Mouse (Mus musculus) right cerebral cortex, adult 2 months (tissue): ENCODE measurements at regions not wholly inside any gene's neighbourhood (a gene's known extent, or its start where the extent isn't known, plus 50 kb on each side); places are given as distances from the start of the nearest gene placed in this dataset.
"Not testable (repeated sequence)": the region's sequence is repeated elsewhere in the genome, so short reads cannot be mapped to it uniquely, and the experiment has no call there.

Experiments used
- DNase-seq, 2 experiments: peaks; one replicate each; pipeline ENCODE4 v3.0.0; 2021 to 2022; ENCODE audit warnings: low spot score in 2 of 2

DNA sequence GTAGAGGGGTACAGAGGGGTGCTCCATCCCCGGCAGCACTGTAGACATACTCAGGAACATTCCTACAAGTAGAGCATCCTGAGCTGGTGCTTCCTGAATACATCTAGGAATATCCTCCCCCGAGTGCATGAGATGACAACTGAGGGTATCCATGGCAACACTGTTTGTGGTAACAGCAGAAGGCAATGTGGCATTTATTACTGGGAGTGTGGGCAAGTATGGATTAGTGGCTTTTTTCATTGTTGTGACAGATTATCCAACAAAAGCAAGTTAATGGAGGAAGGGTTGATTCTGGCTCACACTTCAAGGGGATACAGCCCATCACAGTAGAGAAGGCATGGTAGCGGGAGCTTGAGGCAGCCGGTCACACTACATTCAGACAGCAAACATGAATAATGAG lies 114.0 kb upstream of the Nxpe4 start:
- peak; percentile 55 to 58 for DNase-seq

DNA sequence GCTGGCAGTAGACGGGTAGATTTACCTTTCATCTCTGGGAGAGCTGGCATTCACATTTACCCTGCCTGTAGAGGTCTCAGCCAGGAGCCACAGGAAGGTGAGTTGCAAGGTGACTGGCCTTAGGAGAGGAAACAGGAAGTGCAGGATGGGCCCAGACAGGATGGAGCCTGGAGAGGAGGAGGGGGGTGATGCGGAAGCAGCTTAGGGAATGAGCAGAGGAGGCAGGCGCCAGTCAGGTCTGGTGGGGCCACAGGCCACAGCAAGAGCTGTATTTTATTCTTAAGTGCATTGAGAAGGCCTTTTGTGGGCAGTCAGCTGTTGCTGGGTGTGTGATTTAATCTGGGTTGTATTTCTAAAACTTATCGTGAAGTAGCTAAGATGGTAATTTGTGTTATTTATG lies 108.2 kb upstream of the Nxpe4 start:
- DNase-seq = no peak

DNA sequence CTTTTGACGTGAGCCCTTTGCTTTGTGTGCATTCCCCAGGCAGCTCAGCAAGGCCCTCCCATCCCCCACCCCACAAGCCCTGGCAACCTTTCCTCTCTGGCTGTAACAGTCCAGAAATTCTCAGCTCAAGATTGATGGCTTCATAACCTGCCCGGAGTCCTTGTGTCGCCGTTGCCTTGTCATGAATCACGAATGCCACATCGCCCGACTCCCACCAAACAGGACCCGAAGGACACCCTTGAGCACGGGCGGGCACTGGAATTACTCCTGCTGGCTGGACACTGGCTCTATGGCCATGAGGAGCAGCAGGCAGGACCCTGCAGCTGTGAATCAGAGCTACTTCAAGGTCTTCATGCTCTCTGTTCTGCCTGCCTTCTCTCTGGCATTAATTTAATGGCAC lies 106.6 kb upstream of the Nxpe4 start:
- DNase-seq = no peak

DNA sequence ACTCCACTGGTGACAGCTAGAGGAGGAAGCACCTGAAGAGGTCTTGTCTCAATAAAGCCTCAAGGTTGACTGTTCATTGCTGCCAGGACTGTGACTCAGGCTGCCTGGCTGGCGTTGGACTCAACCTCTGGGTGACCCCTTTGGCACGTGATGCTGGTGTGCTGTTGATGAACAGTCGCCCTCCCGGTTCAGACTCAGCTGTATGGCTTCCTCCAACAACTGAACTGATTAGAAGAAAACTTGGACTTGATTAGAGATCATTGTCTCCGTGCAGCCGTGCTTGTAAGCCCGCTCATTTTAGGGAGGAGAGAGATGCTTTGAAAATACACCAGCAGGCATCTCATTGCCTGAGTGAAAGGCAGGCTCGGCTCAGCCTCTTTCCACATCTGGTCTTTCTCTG lies 103.2 kb upstream of the Nxpe4 start:
- no peak for DNase-seq

DNA sequence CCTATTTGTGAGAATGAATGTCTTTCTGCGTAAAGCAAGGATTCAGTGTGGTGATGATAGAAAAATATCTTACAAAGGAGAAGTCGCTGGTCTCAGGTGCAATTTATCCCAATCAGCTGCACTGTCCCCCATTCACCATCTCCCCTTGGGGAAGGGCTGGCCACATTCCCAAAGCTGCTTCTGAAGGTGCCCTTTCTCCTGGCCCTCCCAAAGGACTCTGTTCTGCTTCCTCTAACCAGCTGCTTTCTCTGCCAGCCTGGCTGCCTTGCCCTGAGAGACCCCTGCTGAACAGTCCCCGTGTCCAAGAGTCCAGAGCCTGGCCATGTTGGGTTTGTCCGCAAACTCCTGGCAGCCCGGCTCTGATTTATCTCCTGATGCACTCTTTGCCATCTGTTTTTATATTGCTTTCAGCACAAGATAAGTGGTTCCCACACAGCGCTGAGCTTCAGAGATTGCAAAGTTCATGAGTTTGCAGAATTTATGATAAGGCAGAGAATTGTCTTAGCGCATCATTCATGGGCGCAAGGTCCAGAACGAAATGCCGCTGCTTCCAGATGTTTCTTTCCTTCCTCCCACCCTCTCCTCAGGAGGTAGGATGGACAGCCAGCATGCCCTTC lies 102.2 kb upstream of the Nxpe4 start:
- no peak for DNase-seq

DNA sequence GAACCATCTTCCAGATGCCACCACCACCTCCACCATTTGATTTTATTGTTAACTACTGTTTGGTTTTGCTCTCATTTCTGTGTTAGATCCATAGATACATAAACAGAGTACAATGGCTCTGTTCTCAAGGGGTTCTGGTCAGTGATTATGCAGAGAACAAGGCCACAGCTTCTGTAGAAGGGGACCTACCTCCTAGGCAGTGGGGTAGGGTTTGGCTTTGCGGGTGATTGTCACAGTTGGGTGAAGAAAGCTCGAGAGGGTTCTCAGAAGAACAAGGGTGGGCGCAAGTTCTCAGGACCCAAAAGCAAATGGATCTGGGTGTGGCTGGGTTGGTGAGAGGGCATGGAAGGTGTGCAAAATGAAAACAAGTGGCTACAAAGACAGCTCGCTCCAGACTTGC lies 100.8 kb upstream of the Nxpe4 start:
- DNase-seq = no peak

DNA sequence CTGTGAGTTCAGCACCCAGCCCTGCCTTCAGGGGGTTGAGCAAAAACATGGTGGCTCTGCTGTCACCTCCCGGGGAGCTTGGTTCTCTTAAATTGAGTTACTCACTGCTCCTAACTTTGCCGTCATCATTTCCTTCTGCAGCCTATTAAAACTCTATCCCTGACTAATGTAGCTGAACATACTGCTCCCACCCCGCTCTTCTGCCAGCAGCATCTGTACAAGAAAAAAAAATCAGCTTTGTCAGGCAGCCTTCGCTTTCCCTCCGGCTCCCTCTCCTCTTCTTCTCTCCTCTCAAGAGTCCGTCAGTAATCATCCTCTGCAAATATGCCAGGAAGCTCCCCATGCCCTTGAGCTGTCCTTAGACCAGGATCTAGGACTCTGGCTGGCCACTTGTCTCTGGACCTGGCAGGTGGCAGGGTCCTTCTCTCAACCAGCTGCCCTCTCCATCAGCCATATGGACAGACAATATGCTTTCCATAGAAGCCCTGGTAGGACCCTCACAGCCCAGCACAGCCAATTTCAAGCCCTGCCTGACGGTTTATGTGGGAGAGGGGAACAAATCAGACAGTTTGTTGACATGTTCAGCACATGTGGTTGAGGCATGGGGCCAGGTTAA lies 95.0 kb upstream of the Nxpe4 start:
- peak in 1 of 2 experiments; percentile 45 for DNase-seq

DNA sequence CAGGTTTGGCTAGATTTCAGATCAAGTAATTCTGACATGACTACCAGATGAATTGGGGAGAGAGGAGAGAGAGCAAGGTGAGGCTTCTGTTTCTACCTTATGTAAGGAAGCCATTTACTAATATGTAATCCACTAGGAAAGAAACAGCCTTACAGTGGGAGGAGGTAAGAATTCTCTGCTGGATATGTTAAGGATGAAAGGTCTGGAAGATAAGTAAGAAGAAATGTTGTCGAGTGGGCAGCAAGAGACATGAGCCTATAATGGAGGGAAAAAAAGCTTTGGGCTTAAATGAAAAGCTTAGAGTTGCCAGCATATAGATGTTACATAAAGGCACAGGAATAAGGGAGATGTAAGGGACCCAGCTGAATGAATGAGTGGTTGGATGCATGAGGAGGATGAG lies 89.2 kb upstream of the Nxpe4 start:
- DNase-seq = no peak

DNA sequence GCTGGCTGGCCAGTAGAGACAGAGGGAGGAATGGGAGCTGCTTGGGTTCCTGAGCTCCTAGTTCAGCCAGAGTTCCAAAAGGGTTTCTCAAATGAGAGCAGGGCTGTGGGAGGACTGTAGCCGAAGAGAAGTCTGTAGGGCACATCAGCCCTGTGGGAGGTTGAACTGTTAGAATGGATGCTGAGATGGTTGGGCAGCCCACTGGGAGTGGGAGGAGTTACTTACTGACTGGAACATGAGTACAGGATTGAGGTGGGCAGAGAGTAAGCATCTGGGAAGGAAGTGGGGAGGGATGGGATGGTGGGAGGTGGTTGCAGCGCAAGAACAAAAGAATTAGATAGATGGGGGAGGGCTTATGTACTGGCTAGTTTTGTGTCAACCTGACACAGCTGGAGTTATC lies 88.7 kb upstream of the Nxpe4 start:
- DNase-seq = peak; percentile 71 to 81

DNA sequence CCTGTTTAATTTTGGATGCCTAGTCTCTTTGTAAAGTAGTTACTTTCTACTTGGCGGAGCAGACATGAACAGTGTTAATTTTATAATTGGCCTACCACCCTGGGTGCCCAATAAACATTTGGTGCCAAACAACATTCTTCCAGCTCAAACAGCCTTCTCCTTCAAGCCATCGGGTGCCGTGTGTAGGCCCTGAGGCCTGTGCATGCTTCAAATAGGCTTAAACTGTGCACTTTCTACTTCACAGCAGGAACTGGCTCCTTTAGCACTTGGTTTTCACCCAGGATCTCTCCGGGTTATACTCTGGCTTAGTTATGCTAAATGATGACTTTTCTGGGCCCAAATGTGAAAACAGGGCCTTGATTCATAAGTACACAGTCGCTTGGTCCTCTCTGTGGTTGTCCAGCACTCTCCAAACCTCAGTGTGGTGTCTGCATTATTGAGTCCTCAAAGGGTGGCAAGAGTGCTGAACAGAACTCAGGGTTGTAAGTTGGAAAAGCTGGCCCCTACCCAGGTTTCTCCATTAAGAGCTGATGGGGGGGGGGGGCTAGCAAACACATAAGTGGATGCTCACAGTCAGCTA lies 86.1 kb upstream of the Nxpe4 start:
- DNase-seq = no peak

DNA sequence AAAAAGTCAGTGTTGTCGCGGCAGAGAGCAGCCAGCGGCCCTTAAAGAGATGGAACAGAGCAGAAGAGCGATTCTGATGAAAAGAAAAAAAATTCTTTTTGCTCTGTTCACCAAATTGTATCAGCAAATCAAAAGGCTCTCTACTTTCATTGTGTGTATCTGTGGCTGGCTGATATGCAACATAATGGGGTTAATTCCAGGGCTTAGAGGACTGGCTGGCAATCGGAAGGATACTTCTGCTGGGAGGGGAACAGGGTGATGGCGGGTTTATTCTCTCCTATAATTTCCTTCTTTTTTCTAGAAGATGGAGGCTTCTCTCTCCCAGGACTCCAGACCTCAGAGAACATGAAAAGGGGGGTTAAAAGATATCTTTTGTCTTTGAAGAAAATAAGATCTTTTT lies 79.4 kb upstream of the Nxpe4 start:
- DNase-seq = no peak

DNA sequence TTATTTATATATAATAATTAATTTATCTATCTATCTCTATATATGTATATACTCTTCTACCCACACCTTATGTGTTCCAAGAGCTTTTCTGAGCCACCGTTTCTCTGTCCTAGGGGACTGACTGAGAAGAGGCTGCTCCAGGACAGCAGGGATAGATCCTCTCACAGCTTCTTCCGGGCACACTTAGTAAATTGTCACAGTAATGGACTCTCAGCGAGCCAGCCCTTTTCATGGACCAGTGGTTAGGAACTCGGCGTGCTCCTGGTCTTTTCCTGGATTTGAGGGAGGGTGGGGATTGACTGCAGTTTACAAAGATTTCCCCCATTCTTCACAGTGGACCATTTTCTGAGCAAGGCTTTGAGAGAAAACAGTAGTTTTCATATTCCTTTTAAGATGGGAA lies 77.6 kb upstream of the Nxpe4 start:
- DNase-seq = not testable (repeated sequence)

DNA sequence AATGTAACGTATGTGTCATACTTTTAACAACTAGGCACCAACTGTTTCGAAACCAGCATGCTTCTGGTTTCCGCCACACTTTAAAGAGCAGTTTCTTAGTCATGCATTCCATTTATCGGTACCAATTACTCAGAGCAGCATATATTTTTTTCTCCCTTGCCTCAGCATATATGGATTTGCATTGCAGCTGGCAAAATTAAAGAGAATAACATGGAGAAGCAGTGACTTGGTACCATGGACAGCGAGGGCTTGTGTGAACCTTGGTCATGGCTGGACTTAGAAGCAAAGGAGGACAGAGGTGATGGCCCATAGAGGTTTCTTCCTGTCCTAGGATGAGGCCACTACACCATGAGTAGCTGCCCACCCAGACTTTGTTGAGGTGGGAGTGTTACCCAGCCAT lies 72.2 kb upstream of the Nxpe4 start:
- no peak for DNase-seq

DNA sequence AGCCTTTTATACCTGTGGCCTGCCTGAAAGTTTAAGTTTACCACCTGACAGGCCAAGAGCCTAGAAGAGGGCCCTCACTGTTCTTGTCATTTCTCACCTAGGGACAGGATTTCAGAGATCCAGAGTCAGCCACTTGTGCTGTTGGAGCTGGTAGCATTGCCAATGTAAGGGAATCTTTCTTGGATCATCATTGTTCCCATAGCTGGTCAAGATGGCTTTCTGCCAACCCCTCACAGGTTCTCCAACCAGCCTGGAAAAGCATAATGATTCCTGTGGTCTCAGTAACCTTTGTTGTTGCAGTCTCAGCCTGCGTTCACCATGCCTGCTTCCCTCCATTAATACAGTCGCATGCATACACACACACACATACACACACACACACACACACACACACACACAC lies 67.1 kb upstream of the Nxpe4 start:
- no peak for DNase-seq

DNA sequence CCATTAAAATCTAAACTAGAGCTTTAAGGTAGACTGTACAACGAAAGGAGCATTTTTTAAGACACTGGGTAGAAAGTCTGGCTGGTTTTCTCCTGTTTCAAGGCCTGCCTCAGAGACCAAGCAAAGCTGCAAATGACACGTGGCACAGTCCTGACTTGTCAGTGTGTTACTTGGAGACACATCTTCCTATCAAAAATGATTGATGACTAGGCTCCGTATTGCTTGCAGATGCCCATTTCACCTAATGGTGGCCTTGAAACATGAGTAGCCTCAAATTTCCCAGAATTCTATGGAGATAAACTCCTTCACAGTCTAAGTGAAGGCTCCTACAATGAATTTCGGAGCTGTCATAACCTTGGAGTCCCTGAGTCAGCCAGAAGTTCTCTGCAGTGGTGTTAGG lies 62.0 kb upstream of the Nxpe4 start:
- DNase-seq = no peak

DNA sequence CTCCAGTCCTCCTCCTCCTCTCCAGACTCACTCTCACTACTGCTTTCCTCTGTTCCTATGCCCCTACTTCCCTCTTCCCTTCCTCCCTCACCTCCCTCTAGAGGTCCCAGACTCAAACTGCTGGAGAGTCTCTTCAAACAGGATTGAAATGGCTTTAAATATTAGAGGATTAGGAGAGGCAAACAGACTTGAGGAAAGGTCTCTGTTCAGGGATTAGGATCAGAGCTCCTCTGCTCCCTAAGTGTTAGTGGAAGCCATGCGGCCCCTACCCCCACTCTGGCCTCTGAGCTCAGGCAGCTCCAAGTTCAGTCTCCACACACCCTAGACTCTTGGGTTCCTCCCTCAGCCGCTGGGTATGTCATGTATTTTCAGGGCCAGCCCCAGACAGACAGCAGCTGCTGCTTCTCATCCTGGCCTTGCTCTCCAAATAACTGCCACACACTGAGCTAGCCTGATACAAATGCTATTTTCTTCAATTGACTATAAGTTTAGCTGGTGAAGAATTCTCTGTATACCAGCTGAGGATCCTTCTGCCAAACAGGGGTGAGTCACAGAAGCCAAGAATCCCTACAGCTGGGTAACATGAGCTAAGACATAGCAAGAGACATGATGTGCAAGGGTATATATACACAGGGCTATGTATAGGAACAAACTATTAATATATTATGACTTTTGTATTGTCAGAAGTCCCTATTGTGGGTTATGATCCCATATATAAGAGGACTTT lies 55.2 kb upstream of the Nxpe4 start:
- DNase-seq = peak in 1 of 2 experiments; percentile 21

DNA sequence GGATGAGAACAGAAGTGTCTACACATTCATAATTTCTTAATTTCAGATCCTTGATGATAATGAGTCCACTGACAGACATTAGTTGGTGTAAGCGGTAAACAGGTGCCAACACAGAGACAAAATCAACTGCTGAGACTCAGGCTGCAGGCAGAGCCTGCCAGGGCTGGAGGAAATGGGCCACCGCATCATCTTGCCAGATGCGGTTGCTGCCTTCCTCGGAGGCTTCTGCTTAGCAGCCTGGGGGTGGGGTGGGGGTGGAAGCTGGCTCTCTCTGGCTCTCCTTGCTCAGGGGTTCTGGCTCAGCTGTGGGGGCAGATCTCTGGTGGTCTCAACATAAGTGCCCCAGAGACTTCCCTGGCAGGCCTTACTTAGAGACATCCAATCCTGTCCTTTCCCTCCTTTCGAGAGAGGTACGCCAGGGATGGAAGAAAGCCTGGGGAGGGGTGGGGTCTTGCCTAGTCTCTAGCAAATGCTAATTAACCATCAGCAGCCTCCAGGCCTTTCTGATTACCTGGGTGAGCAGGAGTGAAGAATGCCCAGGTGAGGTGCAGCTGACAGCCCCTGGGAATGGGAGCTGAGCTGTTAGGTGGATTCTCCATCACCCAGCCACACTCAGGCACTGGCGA lies 52.7 kb upstream of the Nxpe4 start:
- peak; percentile 20 to 21 for DNase-seq

DNA sequence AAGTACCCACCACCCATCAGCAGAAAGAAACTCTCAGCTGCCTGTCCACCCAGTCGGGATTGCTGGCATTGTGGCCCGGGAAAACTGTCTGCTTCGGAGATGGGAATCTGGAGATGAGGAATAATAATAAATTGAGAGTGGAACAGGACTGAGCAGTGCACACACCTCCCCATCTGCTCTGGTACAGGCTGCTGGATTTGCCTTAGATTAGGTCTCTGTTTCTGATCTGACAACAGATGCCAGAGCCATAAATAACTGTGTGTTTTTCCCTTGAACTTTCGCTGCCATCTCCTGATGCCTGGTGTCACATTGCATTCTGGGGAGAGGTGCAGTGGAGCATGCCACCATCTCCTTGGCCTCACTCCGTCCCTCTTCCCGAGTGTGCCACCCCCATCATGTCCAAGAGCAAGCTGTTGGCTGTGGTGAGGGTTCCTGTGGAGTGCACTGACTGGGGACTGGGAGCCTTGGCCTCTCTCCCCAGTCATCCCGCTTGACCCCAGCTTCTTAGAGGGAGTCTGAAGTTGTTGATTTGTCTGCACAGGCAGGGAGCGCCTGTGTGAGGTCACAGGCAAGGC lies 50.4 kb upstream of the Nxpe4 start:
- peak; percentile 28 to 29 for DNase-seq
